Mouse (Mus musculus) G1E (cell line): ENCODE data around the gene Nsrp1.

ENCODE experiments used
- CTCF ChIP-seq: IDR thresholded peaks from 2 replicates; pipeline ENCODE4 v1.5.1; 2012; ENCODE audit warnings: low read depth, low read length, inconsistent platforms, mixed read lengths
- GATA2 ChIP-seq: IDR thresholded peaks from 2 replicates; pipeline ENCODE4 v1.6.1; 2012; ENCODE audit warnings: low read depth, low read length, inconsistent platforms, borderline replicate concordance

- no peak for TF ChIP-seq CTCF
- TF ChIP-seq GATA2: no peak
Observed at GRCm38 (mm10) chr11:77006616-77007015, 71.6 kb downstream of the Nsrp1 start.
